Mouse (Mus musculus): ENCODE measurements around the gene C2cd2l.

DNA sequence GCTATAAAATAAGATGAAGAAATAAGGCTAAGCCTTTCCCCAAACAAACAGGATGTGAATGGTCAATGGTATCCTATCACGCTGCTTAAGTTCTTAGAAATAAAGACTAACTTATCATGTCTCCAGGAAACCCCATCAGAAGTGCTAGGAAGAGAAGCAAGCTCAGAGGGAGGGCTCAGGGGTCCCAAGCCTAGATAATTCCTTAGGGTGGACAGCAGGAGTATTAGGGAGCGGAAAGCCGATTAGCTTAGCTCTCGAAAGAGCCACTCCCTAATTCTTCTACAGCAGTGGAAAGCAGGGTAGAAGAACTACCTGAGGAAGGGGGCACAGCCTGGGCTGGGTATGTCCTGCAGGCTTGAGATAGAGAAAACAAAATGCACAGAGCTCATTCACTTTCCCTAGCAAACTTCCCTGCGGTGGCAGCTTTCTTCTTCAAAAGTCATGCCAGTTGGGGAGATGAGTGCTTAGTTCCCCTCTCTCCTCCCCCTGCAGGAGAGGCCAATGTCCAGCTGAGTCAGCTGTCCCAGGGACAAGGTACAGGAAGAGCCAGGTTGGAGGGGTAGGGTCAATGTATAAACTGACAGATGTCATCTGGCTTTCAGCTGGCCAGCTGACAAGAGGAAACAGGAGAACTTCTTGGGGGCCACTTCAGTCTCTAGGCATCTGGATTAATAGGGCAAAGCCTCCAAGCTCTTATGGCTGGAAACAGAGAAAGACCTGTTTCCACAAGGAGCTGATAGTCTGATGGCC, 1.8 kb downstream of the C2cd2l start:
- TF ChIP-seq CTCF (IDR thresholded peaks at IDR 0.05; ENCODE audit: control insufficient read depth, insufficient read depth, insufficient read length) (no peak), MAX (IDR thresholded peaks at IDR 0.05) (no peak), MYOD1 (IDR thresholded peaks at IDR 0.05; ENCODE audit: control insufficient read depth, insufficient read length, low read depth) (no peak), FOSL1 (IDR thresholded peaks at IDR 0.05; ENCODE audit: insufficient read depth, low read length, poor library complexity, severe bottlenecking) (no peak), MYOG (IDR thresholded peaks at IDR 0.05; ENCODE audit: control insufficient read depth, extremely low read depth, insufficient read length) (no peak)
